Mouse (Mus musculus) G1E (cell line): ENCODE results near the gene Tnfaip1. TPM values are rescaled to one million over a fixed set of nuclear protein-coding genes. Genes with fewer than 3 reads are reported as not detected.
"Not testable (repeated sequence)": the region's sequence is repeated elsewhere in the genome, so short reads cannot be mapped to it uniquely, and the experiment has no call there.

ENCODE experiments used
- ATAC-seq: 2 replicates; pipeline ENCODE4 v1.8.0; 2016; ENCODE audit warnings: mild to moderate bottlenecking; ENCODE audit not compliant: insufficient number of reproducible peaks, poor library complexity, low FRiP score, severe bottlenecking; ENCODE audit errors: extremely low read depth
- DNase-seq: peaks from one replicate; pipeline ENCODE4 v3.0.0; 2012; ENCODE audit warnings: low spot score
- H3K27me3 ChIP-seq: 2 replicates; pipeline ENCODE4 v1.6.1; 2012; ENCODE audit warnings: mild to moderate bottlenecking, low read length, inconsistent platforms; ENCODE audit not compliant: insufficient read depth
- H3K36me3 ChIP-seq: replicated peaks from 2 replicates; pipeline ENCODE3; 2012; ENCODE audit warnings: mild to moderate bottlenecking, inconsistent platforms
- H3K4me1 ChIP-seq: 2 replicates; pipeline ENCODE4 v1.6.1; 2012; ENCODE audit warnings: low read depth, low read length, inconsistent platforms, mixed read lengths; ENCODE audit not compliant: insufficient read depth
- H3K4me3 ChIP-seq: 2 replicates; pipeline ENCODE4 v1.5.1; 2012; ENCODE audit warnings: low read depth, mild to moderate bottlenecking, inconsistent platforms, low read length, moderate library complexity, mixed read lengths
- H3K9me3 ChIP-seq: replicated peaks from 2 replicates; pipeline ENCODE4 v1.6.1; 2012; ENCODE audit warnings: inconsistent platforms
- CTCF ChIP-seq: IDR thresholded peaks from 2 replicates; pipeline ENCODE4 v1.5.1; 2012; ENCODE audit warnings: low read depth, low read length, inconsistent platforms, mixed read lengths
- GATA1 ChIP-seq: IDR thresholded peaks from 2 replicates; pipeline ENCODE4 v1.6.1; 2012; ENCODE audit warnings: borderline replicate concordance, low read length, inconsistent platforms, mixed read lengths
- GATA2 ChIP-seq: IDR thresholded peaks from 2 replicates; pipeline ENCODE4 v1.6.1; 2012; ENCODE audit warnings: low read depth, low read length, inconsistent platforms, borderline replicate concordance
- POLR2AphosphoS5 ChIP-seq: IDR thresholded peaks from 2 replicates; pipeline ENCODE4 v1.6.1; 2012; ENCODE audit warnings: low read depth, low read length, inconsistent platforms; ENCODE audit not compliant: insufficient replicate concordance
- TAL1 ChIP-seq: conservative IDR thresholded peaks from 2 replicates; pipeline ENCODE4 v1.6.1; 2012; ENCODE audit warnings: low read depth, low read length, inconsistent platforms, mixed read lengths
- polyA plus RNA-seq: library from polyadenylated mRNA; stranded (reverse); fragments of >175 nt; gene quantifications from 2 replicates; pipeline ENCODE4 v1.2.3, GENCODE M21; 2012
- total RNA-seq, 2 experiments: library from RNA; stranded (forward) in 1 of 2; stranded (reverse) in 1 of 2; fragments of 200-1000 nt in 1 of 2; fragments of >200 nt in 1 of 2; fragmentation: Nextera tagmentation in 1 of 2; gene quantifications; 2 replicates each; pipeline ENCODE4 v1.2.3; 2014 to 2017

Gene Tnfaip1
- total and polyA plus RNA-seq, 3 experiments: 3.8 to 11.7 (median 5.1) TPM

DNA sequence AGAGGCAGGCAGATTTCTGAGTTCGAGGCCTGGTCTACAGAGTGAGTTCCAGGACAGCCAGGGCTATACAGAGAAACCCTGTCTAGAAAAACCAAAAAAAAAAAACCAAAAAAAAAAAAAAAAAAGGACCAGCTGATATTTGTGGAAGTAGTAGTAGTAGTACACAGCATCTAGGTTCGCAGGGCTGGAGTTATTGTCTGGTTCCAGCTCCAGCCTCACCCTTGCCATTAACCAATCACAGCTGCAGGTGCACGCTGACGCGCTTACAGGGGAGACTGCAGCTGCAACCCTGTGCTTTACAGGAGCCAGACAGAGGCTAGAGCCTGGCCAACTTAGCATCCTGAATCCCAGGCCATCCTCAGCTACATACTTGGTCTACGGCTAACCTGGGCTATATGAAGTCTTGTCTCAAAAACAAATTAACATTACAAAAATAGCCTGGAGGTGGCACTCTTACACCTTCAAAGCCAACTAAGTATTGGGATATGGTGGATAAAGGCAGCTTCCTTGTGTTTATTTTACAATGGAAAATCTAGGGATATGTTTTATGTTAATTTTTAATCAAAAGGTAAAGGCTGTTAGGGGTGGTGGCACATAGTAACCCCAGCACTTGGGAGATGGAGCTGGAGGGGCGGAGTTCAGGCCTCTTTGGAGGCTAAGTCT is 8.4 kb upstream of the Tnfaip1 start:
- TF ChIP-seq GATA2: no peak
- TF ChIP-seq POLR2AphosphoS5: no peak
- no peak for TF ChIP-seq GATA1
- H3K27me3 ChIP-seq: no peaks in the 10 kb centered on the region
- H3K4me3 ChIP-seq: no peak overlapping the region
- ATAC-seq: no peak
- peaks cover 58% of the 10 kb centered on the region for H3K4me1 ChIP-seq
- H3K9me3 ChIP-seq: no peaks in the 10 kb centered on the region
- no peak for DNase-seq
- H3K36me3 ChIP-seq: peaks cover 79% of the 10 kb centered on the region

DNA sequence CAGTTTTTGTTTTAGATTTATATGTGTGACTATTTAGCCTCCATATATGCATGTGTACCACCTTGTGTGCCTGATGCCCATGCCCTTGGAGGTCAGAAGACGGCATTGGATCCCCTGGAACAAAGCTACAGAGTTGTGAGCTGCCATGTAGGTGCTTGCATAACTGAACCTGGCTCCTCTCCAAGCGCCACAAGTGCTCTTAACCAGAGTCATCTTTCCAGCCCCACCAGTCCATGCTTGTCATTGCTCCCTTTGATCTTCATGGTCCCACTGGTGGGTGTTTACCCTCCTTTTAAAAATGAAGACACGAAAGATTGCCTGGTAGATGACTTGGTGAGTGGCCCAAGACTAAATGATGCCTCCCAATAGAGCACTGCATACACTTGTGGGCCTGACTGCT is 4.2 kb upstream of the Tnfaip1 start:
- peaks cover 58% of the 10 kb centered on the region for H3K4me1 ChIP-seq
- TF ChIP-seq GATA1 (no peak), CTCF (no peak), GATA2 (no peak), POLR2AphosphoS5 (no peak), TAL1 (no peak)
- H3K27me3 ChIP-seq: no peaks in the 10 kb centered on the region
- no peak for ATAC-seq
- no peak for DNase-seq
- no peaks in the 10 kb centered on the region for H3K9me3 ChIP-seq
- H3K36me3 ChIP-seq: peaks cover 66% of the 10 kb centered on the region
- H3K4me3 ChIP-seq: no peak overlapping the region

DNA sequence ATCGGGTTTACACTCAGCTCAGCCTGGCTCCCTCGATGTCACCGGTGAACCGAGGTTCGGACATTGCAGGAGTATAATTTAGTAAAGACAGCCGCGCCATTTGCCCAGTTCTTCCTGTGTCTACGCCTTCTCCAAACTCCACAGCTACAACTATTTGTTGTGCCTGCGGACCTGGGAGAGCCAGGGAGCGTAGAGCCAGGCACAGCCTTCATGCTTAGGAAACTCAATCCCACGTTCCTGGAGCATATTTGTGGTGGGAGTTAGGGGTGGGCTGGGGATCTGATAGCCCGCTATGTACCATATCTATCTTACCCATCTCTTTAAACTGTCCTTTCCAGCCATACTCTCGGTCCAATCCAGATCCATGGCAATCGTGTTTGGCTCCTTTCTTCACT is 555 bp upstream of the Tnfaip1 start:
- TF ChIP-seq POLR2AphosphoS5: no peak
- no peak for ATAC-seq
- H3K36me3 ChIP-seq: peaks cover 37% of the 10 kb centered on the region

DNA sequence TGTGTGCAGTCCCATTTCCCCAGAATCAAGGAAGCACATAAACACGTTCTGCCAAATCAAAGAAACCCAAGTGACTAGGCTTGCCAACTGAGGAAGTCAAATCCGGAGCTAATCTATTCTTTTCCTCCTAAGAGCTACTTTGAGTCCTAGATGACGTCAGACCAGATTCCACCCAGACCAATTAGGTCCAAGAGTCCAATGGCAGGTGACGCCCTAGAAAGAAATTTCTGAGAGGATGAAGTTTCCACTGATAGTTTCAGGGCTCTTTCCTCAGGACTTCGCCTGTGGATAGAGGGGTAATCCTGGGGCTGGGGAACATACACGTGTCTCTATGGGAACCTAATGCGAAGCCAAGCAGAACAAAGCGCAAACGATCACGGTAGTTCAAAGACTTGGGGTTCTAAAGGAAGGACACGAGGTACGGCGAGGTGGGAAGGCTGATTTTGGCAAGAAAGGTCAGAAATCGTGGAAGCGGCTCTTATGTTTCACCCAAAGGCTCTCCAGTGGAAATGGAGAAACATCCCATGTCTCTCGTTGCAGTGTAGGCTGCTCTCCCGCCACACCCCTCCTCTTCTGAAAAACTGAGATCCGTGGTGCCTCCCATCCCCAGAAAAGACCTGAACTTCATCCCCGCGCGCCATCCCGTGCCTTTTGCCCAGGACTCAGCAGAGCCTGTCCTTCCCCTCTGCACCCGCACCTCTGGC is 604 bp downstream of the Tnfaip1 start:
- ATAC-seq: no peak
- no peak for TF ChIP-seq GATA2
- Histone ChIP-seq H3K27me3 (no peaks in the 10 kb centered on the region), H3K9me3 (no peaks in the 10 kb centered on the region), H3K36me3 (peaks cover 35% of the 10 kb centered on the region), H3K4me1 (peaks cover 51% of the 10 kb centered on the region), H3K4me3 (peak overlapping the region; percentile 94)
- DNase-seq: peak; percentile 30

More for the DNA sequence above, 555 bp upstream of the Tnfaip1 start:
- no peak for DNase-seq
- no peaks in the 10 kb centered on the region for H3K9me3 ChIP-seq
- H3K27me3 ChIP-seq: no peaks in the 10 kb centered on the region
- H3K4me3 ChIP-seq: peak overlapping the region; percentile 94
- peaks cover 54% of the 10 kb centered on the region for H3K4me1 ChIP-seq

DNA sequence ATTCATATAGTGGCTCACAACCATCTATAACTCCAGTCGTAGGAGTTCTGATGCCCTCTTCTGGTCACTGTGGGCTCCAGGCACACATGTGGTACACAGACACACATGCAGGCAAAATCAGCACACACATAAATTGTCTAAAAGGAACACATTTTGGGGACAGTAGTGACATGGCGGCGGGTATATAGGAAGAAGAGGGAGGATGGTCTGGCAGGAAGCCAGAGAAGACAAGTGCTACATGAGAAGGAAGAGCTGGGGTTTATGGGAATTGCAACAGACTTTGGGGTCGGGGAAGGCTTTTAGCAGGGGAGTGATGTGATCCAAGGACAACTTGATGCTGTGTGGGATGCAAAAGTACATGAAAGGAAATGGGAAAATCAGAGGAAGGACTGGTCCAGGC is 1.6 kb downstream of the Tnfaip1 start:
- Histone ChIP-seq H3K36me3 (peaks cover 35% of the 10 kb centered on the region), H3K9me3 (no peaks in the 10 kb centered on the region), H3K4me1 (peaks cover 43% of the 10 kb centered on the region), H3K27me3 (no peaks in the 10 kb centered on the region), H3K4me3 (no peak overlapping the region)
- DNase-seq (no peak), ATAC-seq (no peak)
- no peak for TF ChIP-seq CTCF
- no peak for TF ChIP-seq GATA1
- TF ChIP-seq TAL1: no peak
- no peak for TF ChIP-seq GATA2
- no peak for TF ChIP-seq POLR2AphosphoS5

DNA sequence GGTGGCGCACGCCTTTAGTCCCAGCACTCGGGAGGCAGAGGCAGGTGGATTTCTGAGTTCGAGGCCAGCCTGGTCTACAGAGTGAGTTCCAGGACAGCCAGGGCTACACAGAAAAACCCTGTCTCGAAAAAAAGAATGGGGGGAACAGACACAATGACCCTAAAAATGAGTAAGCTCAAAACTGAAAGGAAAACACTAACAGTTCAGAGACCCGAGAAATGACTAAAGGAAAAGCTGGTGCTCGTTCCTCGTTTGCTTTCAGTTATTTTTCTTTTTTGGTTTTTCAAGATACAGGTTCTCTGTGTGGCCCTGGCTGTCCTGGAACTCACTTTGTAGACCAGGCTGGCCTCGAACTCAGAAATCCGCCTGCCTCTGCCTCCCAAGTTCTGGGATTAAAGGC is 4.6 kb downstream of the Tnfaip1 start:
- H3K4me1 ChIP-seq: peaks cover 20% of the 10 kb centered on the region
- H3K36me3 ChIP-seq: peaks cover 52% of the 10 kb centered on the region
- ATAC-seq, H3K27me3 ChIP-seq, H3K4me3 ChIP-seq, DNase-seq, H3K9me3 ChIP-seq: not testable (repeated sequence)

DNA sequence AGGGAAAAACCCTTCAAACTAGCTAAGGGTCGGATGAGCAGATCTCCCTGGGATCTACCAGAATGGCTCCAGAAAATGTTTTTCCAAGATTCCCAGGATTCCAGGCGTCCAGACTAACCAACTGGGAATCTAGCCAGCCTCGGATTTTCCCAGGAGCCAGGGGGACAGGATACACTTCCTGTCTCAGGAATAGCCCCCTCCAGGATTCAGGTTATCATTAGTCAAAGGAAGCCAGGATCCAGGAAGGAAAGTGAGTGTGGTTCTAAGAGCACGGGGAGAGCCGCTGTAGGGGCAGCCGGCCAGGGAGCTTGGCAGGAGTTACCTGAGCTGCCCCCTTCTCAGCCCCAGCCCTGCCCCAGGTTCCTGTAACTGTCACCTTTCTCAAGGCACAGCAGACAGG is 5.1 kb downstream of the Tnfaip1 start:
- Histone ChIP-seq H3K27me3 (no peaks in the 10 kb centered on the region), H3K36me3 (peaks cover 56% of the 10 kb centered on the region), H3K4me3 (no peak overlapping the region), H3K4me1 (peaks cover 20% of the 10 kb centered on the region), H3K9me3 (no peaks in the 10 kb centered on the region)
- TF ChIP-seq GATA2 (no peak), TAL1 (no peak), CTCF (no peak), POLR2AphosphoS5 (no peak), GATA1 (no peak)
- DNase-seq: no peak
- no peak for ATAC-seq
